Mouse (Mus musculus): ENCODE measurements at regions not wholly inside any gene's neighbourhood (a gene's known extent, or its start where the extent isn't known, plus 50 kb on each side); places are given as distances from the start of the nearest gene placed in this dataset.
"Not testable (repeated sequence)": the region's sequence is repeated elsewhere in the genome, so short reads cannot be mapped to it uniquely, and the experiment has no call there.

DNA sequence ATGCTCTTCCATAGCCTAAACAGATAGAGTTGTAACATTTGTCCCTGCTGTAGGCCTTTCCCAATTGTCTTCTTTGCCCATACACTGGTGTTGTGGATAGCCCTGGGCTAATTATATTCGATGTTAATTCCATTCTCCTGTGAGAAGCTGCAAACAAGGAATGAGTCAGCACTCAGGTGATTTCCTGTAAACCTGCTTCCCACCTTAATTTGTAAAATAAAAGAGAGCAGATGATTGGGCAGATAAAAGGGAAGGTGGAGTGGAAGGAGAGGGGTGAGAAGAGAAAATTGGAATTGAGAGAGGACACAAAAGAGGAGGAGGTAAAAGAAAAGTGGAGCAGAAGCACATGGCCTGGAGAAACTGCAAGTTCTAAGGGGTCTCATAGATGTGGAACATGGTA lies 102.8 kb downstream of the Gc start:
- not testable (repeated sequence) for DNase-seq

DNA sequence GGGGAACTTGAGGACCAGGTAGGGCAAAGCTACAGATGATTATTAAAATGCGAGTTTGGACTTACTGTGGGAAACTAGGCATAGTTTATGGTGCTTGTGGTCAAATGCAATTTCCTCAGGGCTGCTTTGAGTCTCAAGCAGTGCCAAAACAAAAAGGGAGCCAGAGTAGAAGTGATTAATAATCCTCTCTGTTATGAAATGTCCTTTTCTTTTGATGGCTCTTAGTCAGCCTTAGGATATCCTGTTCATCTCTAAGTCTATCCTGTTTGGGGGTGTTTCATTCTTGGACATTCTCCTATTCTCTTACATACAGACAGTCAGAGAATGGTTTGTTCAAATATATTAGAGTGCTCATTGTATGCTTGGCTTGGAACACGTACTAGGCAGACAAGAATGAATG lies 109.9 kb downstream of the Gc start:
- DNase-seq: no peak

DNA sequence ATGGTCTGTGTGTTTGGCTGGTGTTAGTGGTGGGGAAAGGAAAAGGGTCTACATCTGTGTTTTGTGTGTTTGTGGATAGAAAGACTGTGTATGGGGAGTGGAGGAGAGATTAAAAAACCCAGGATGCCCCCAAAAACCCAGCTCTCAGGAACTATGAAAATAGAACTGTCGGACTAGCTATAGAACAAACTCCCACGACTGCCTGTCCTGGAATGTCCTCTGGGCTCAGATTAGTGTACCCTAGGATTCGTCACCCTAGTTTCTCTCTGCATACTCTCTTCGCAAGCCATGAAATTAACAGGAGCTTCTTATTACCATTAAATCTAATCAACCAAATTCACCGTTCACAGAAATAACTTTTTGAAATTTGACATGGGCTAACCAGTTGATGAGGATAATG lies 117.2 kb downstream of the Gc start:
- DNase-seq: no peak

DNA sequence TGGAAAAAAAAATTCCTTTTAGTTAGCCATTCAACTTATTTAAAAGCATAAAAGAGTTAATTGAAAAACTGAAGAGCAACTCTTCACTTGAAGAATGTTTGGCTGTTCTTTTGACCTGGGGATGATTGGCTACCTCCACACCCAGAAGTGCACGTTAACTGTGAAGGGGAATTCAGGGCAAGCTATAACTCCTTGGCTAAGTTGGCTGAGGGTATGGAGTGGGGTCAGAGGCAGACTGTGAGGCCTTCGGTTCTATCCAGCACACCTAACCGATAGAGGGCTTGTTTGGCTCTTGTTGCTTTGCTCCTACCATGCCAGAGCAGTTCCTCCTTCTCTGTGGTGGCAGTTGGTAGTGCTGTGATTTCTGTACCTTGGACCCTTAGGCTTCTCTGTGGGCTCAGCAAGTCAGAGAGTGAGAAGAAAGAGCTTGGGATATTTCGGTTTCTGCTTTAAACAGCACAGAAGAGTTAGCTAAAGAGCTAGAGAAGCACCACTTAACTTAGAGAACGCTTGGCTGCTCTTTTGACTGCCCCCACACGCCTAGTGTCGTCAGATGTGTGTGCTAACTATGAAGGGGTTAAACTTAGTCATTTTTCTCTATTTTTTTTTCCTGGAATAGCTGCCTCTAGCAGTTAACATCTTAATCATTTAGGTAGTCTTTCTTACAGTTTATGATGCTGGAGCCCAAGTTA lies 119.6 kb downstream of the Gc start:
- peak; percentile 6 to 10 for DNase-seq
